Mouse (Mus musculus) T-helper 1 cell (primary cell): ENCODE data around the gene Oas2.

ENCODE experiments used
- in situ Hi-C: fragments of 300-600 bp; cut with MboI, MseI; formaldehyde crosslinking; loops from one replicate; pipeline ENCODE4 v1.15.1; 2025; ENCODE audit warnings: high pct_unique_total_duplicates

The Oas2 gene

DNA sequence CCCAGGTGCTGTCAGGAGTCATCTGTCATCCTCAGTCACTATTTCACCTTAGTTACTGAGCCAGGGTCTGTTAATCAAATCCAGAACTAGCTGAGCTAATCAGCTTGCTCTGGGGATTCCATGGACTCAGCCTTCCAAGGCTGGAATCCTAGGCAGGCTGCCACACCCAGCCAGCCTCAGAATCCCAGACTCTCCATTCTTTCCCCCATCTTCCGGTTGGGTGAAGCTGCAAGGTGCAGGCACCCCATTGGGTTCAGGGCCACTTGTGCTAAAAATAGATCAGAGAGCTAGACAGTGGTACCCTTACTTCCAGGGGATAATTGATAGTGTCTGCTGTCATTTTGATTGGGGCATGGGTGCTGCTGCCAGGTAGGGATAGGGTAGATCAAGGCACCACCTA lies 16.9 kb downstream of the Oas2 start:
- in situ Hi-C loops, result no loop called here

DNA sequence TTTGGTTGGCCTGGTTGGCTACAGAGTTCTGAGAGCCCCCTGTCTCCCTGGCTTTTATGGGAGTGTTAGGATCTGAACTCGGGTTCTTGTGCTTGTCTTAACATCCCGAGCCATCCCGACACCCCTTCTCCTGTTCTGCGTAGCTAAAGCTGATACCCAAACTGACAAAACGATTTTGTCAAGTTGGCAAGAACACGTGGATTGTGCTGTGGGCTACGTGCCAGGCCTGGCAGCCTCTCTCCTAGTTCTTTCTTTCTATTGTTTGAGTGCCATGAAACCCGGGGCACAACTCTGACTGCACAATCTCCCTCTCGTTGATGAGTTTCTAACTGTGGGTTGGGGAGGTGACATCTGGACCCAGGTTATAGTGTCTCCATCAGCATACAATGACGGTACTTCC lies 20.3 kb downstream of the Oas2 start:
- in situ Hi-C loops, result no loop called here

- in situ Hi-C loops, result no loop called here
Observed at GRCm38 (mm10) chr5:120725811-120726455, 23.7 kb downstream of the Oas2 start.

- in situ Hi-C loops, result no loop called here
Observed at GRCm38 (mm10) chr5:120721005-120721404, 28.6 kb downstream of the Oas2 start.

- in situ Hi-C loops, result no loop called here
Observed at GRCm38 (mm10) chr5:120718600-120719378, 30.9 kb downstream of the Oas2 start.

DNA sequence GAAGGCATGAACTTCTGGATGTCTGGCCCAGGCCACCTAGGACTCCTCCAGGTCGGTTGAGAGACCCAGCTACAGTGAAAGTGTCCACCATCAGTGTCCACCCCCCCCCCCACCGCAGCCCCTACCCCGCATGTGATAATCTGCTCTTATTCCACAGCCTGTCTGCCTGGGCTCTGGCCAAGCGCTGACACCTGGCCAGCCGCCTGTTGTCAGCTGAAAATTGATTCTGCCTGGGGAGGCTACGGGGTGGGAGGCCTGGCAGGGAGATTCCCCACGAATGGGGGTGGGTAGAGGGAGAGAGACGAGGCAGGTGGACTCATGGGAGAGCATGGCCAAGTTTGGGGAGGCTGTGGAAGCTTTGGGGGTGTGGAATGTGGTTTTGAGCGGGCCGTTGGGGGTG lies 32.5 kb downstream of the Oas2 start:
- in situ Hi-C loops, result no loop called here

GRCm38 (mm10) chr5:120714314-120714713 lies 35.3 kb downstream of the Oas2 start:
- in situ Hi-C loops, result loop anchor here (5.0 kb wide), 1 partner anchor 92 kb away; no protein-coding TSS in a partner anchor

- in situ Hi-C loops, result loop anchor here (5.0 kb wide), 1 partner anchor 90 kb away; no protein-coding TSS in a partner anchor
Observed at GRCm38 (mm10) chr5:120712721-120713120, 36.9 kb downstream of the Oas2 start.

DNA sequence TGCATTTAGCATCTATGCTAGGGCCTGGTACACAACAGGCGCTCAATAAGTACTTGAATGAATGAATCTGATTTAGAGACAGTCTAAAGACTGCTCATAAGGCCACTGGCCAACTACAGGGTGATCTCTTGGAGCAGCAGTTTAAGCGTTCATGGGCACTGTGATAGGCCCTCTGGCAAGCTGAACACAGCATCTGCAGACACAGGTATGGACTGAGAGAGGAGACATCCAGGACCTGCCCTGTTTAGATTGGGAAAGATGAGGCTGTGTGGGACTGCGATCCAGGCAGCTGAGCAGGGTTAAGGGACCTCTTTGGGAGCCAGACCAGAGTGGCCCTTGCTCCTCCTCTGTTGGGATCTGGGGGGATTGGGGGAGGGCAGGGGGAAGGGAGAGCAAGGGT lies 37.8 kb downstream of the Oas2 start, which contains the start of gene Dtx1:
Gene Dtx1, minus strand, starts transcription at position 101 of the 400 bp plus-strand sequence.
- in situ Hi-C loops, result loop anchor here (5.0 kb wide), 1 partner anchor 90 kb away; no protein-coding TSS in a partner anchor

DNA sequence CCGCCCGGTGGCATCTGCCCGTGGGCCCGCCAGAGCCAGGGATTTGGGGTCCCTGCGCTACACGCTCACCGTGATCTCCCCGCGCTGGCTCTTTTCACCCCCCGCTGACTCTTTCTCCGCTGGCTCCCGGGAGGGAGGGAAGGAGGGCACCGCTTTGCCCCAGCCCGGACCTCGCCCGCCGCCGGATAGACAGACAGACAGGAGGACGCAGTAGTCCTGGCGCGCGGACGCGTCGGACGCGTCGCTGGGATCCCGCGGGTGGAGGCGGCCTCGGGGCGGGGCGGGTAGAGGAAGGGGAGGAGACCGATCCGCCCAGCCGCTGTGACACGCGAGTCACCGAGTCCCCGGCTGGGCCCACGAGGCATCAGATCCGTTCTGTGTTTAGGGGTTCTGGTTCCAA lies 38.2 kb downstream of the Oas2 start:
- in situ Hi-C loops, result loop anchor here (5.0 kb wide), 1 partner anchor 89 kb away; no protein-coding TSS in a partner anchor

DNA sequence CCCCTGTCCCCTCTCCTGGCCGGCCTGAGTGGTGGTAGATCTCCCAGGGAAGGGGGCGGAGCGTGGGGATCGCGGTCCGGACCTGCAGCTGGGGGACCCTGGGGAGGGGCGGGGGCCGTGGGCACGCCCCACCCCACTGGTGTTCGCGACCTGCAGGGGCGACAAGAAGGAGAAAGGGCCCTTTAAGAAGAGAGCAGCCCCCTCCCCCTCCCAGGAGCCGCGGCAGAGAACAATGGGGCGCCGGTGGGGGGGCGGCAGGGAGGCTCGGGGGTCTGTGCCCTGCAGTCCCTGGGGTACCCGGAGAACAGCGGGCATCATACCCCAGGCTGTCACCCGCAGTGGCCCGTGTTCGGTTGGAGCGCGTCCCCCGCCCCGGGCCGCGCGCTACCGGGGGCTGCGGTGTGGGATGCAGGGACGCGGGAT lies 38.8 kb downstream of the Oas2 start:
- in situ Hi-C loops, result loop anchor here (5.0 kb wide), 1 partner anchor 89 kb away; no protein-coding TSS in a partner anchor

DNA sequence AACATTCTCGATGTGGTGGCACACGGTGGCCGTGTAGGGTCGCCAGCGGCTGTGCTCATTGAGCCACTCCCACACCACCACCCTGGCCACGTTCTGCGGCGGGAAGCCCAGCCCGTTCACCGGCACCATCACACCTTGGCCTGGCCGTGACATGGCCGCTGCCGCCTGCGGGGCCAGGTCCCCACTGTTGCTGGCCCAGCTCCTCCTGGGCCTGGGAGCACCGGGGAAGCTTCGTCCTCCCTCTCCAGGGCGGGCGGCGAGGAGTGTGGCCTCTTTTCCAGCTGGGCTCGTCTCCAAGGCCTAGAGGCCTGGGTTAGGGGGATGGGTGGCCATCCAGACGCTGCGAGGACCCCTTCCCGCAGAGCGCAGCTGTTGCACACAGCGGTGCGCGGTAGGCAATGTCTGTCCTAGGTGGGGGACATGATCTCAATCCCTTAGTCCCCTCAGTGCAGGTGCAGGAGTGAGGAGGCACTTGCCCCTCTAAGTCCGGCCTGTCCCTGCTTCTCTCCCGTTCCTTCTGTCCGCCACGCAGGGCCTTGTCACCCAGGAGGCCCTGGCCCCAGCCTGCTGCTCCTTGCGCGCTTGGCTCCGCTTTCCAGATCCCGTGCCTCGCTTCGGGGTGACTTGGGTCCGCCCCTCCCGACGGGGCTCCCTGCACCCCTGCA lies 39.4 kb downstream of the Oas2 start:
- in situ Hi-C loops, result loop anchor here (5.0 kb wide), 1 partner anchor 88 kb away; no protein-coding TSS in a partner anchor

- in situ Hi-C loops, result no loop called here
Observed at GRCm38 (mm10) chr5:120706976-120707375, 42.7 kb downstream of the Oas2 start.

- in situ Hi-C loops, result no loop called here
Observed at GRCm38 (mm10) chr5:120706541-120706940, 43.1 kb downstream of the Oas2 start.

DNA sequence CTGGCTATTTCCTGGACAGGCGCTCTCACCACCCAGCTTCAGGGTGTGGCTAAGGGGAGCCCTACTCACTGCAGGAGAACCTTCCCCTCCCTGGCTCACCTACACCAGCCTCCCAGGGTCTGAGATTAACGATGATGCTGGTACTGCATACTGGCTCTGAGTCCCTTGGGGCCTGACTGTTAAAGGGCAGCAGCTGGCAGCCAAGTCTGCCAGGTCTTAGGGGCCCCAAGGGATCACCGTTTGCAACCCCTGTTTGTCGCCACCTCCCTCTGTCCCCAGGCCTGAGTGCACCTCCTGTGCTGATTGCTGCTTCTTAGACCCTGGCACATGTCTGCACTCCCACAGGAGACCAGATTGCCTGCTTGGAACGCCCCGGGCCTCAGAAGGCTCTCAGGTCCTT lies 45.2 kb downstream of the Oas2 start:
- in situ Hi-C loops, result no loop called here

- in situ Hi-C loops, result no loop called here
Observed at GRCm38 (mm10) chr5:120703660-120704059, 46.0 kb downstream of the Oas2 start.

GRCm38 (mm10) chr5:120702969-120703368 lies 46.7 kb downstream of the Oas2 start:
- in situ Hi-C loops, result no loop called here

DNA sequence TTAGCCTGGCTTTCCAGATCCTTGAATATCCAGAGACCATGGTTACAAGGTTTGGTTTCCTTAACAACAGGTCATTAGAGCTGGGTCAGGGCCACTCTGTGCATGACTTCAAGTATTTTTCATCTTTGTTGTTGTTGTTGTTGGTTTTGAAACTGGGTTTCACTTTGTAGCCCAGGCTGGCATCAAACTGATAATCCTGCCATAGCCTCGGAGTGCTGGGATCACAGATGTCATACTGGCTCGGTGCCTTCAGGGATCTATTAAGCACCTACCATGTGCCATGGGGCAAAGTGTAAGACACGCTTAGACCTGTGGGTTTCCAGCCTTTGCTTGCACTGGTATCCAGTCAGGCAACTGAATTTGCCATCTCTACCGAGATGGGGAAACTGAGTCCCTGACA lies 47.2 kb downstream of the Oas2 start:
- in situ Hi-C loops, result no loop called here

- in situ Hi-C loops, result no loop called here
Observed at GRCm38 (mm10) chr5:120700996-120701790, 48.5 kb downstream of the Oas2 start.

GRCm38 (mm10) chr5:120698801-120699391 lies 50.8 kb downstream of the Oas2 start:
- in situ Hi-C loops, result no loop called here

DNA sequence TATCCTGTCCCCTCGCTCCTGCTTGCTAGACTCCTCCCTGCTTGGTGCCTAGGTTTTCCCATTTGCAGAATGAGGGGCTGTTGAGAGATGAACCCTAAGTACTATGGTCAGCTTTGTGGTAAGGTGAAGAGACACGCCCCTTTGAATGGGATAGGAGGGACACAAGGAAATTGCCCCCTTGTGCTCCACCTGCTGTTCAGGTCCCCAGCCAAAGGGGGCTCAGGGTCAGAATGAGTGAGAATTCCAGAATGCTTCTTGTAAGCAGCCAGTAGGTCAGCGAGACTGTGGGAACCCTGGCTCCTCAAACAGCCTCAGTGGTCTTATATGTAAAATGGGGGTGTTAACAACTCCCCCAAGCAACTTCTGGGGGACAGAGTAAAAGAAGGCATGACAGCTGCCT lies 51.5 kb downstream of the Oas2 start:
- in situ Hi-C loops, result no loop called here
